Mouse (Mus musculus) natural killer cell, adult 2 months (primary cell): ENCODE results near the gene Gmnn.
A peak's percentile ranks its signal among the peaks of the same experiment; 100 is the strongest.

ENCODE experiments used
- DNase-seq, 2 experiments: peaks; one replicate each; pipeline ENCODE4 v3.0.0; 2022; ENCODE audit warnings: low spot score in 2 of 2

Gmnn gene

DNA sequence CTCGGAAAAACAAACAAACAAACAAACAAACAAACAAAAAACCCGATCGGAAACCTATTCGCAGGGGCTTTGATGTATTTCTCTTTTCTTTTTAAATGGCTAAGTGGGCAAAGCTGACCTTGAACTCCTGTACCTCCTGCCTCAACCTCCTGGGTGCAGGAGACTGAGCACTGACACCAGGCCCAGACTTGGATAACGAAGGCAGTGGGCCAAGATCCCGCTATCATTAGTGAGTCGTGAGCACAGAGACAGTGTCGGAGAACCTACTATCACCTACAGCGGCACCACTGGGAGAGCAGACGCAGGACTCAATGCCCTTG is 680 bp downstream of the Gmnn start:
- no peak for DNase-seq

DNA sequence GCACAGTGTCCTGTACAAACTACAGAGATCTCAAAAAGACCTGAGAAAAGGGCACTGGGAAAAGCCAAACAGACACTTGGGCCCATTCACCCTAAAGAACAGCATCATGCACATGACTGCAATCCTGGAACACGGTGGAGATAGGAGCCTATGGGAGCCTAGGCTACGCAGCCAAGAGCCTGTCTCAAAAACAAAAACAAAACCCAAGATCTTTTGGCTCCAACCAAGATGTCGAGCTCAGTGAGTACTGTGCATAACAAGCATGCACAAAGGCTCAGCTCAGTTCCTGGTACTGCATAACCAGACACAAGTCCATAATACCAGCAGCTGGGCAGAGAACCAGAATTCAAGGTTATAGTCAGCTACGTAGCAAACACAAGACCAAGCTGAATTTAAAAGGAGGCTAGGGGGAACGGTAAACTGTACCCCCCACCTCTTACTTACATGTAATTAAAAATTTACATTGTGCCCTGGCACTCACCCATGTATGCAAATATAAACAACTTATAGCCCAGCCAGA is 1.3 kb downstream of the Gmnn start:
- no peak for DNase-seq

DNA sequence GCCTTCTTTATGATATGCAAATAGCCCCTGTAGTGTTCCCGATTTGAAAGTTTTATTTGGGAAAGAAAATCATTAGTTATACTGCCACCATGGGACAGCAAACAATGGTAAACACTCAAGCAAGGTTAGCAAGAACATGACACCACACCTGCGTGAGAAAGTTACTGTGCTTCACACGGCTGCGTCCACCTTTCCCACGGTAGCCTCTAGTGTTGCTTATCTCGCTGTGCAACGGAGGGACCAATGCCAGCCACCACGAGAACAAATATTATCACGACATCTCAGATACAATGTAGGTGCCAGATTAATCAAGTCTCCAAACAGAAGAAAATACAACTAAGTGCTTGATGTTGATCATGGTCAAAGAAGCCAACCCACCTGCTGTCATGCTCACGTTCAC is 2.3 kb downstream of the Gmnn start:
- DNase-seq = no peak

DNA sequence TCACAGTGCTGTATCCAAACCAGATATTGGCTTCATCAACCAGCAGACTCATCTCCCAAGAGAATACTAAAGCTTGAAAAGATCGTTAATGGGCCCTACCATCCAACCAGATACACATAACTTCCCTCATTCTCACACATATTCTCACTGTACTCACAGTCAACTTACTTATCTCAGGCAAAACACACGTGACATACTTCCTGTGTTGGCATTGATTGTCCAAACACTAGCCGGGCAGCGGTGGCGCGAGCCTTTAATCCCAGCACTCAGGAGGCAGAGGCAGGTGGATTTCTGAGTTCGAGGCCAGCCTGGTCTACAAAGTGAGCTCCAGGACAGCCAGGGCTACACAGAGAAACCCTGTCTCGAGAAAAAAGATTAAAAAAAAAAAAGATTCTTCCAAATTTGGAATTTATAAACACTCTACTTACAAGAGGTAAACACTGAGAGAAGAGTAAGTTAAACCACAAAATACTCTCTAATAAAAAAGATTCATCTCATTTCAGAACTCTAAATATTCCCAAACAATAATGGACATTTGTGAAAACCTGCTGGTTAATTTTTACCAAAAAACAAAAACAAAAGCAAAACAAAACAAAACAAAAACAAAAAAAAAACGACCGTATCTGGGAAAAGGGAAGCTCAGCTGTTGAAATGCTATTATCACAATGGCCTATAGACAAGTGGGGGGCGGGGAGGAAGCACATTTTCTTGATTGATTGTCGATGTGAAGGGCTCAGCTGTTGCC is 3.7 kb downstream of the Gmnn start:
- no peak for DNase-seq

GRCm38 (mm10) chr13:24756756-24757155 is 5.0 kb downstream of the Gmnn start:
- no peak for DNase-seq

DNA sequence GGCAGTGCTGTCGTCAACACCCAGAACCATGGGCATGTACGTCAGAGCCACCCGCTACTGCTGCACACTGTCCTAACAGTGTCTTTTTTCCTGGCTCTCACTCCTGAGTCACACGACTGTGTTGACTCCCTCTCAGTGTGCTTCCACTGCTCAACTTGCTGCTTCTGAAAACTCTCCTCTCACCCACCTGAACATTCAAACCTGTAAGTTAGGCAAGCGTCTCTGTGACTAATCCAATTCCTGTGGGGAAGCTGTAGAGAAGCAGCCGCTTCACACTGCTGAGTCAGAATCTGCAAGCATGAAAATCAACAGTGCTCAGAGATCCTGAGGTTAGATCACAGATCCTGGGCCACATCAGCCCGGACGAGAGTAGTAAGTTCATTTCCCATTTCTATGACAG is 10.3 kb downstream of the Gmnn start:
- DNase-seq = no peak

DNA sequence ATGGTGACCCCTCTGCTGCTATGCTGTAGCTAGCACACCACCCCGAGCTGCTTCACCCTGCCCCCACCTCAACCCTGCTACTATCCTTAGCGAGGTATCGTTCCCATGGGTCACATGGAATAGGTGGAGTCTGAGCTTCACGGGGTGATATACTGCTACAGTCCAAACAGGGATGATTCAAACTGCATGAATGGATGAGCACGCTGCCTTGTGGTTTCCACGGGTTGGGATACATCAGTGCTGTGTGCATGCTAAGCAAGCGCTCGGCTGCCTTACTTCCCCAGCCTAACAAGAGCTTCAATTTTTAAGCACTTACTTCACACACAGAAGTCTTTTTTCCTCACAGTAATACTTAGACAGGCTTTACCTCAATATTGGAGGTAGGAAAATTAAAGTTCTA is 10.9 kb downstream of the Gmnn start:
- no peak for DNase-seq

- no peak for DNase-seq
Measured at GRCm38 (mm10) chr13:24747823-24748222, 13.9 kb downstream of the Gmnn start.

- DNase-seq = no peak
Measured at GRCm38 (mm10) chr13:24741028-24741427, 20.7 kb downstream of the Gmnn start, which contains the start of gene Armh2. Armh2 (plus strand) TSS chr13:24741232.

- DNase-seq = no peak
Measured at GRCm38 (mm10) chr13:24735608-24736131, 26.1 kb downstream of the Gmnn start.

GRCm38 (mm10) chr13:24734502-24734901 is 27.2 kb downstream of the Gmnn start:
- no peak for DNase-seq

DNA sequence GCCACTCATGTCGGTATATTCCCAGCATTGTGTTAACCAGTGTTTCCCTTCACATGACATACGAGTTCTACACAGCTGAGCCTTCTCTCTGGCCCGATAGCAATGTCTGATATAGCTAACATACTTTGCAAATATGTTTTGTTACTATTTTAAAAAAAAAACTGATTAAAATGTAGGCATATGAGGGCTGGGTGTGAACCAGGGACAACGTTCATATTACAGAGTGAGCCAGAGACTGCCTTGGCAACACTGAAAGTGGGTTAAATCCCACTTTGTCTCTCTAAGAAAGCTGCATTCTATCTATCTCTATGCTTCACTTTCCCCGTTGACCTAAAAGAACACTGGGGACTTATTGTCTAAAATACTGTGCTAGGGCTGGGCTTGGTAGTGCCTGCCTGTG is 32.6 kb downstream of the Gmnn start:
- no peak for DNase-seq

- no peak for DNase-seq
Measured at GRCm38 (mm10) chr13:24724395-24724759, 37.3 kb downstream of the Gmnn start.

GRCm38 (mm10) chr13:24723699-24724394 is 37.9 kb downstream of the Gmnn start:
- no peak for DNase-seq

GRCm38 (mm10) chr13:24721502-24721901 is 40.2 kb downstream of the Gmnn start:
- DNase-seq = peak; percentile 61 to 79

DNA sequence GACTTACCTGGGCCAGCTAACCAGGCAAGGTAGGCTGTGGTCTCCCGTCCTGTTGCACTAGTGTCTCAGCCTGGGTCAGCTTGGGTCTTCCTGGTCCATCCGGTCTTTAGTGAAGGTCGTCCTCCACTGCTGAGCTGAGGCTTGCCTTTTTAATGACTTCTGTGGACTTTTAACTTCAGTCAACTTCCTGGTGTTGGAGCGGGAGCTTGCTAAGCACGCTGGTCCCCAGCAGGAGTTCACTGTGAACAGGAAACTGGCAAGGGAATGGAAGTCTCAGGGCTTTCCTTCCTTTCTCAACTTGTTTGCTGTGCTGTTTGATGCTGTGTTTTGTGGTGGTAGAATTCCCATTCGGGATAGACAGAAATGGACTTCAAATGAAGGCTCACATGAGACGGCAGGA is 44.0 kb downstream of the Gmnn start:
- no peak for DNase-seq

GRCm38 (mm10) chr13:24716441-24716840 is 45.3 kb downstream of the Gmnn start:
- no peak for DNase-seq

GRCm38 (mm10) chr13:24715601-24716000 is 46.1 kb downstream of the Gmnn start:
- DNase-seq = no peak

- no peak for DNase-seq
Measured at GRCm38 (mm10) chr13:24714360-24714885, 47.3 kb downstream of the Gmnn start.

GRCm38 (mm10) chr13:24713434-24714000 is 48.2 kb downstream of the Gmnn start:
- peak; percentile 7 to 45 for DNase-seq

- no peak for DNase-seq
Measured at GRCm38 (mm10) chr13:24712581-24713130, 49.1 kb downstream of the Gmnn start.

DNA sequence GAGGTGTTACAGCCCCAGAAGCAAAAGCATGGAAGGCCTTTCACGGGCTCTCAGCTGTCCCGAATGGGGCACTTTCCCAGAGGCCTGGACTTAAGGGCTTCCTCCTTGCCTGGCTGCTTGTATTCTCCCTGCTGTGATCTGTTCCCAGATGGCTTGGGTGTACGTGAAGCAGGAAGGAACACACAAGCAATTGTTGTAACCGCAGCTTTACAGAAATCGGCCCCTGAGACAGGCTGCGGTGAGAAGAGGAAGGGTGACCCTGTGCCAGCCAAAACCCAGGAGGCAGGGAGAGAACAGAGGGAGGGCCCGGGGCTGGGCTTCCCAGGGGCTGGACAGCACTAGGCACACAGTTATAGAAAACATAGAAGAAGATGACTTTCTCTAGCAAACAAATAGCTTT is 50.8 kb downstream of the Gmnn start:
- no peak for DNase-seq
